Mouse (Mus musculus) telencephalon, adult 2 months (tissue): ENCODE measurements around the gene Myoz2.

ENCODE experiments used
- DNase-seq: peaks from one replicate; pipeline ENCODE4 v3.0.0-alpha.2; 2011; ENCODE audit warnings: low read depth, low spot score

The Myoz2 gene

GRCm38 (mm10) chr3:123034752-123035151, at the start of gene Myoz2:
Myoz2 (minus strand) TSS chr3:123035015.
- DNase-seq, result no peak

- DNase-seq, result no peak
Observed at GRCm38 (mm10) chr3:123081665-123082064, 46.9 kb upstream of the Myoz2 start.

- no peak for DNase-seq
Observed at GRCm38 (mm10) chr3:123080943-123081342, 46.1 kb upstream of the Myoz2 start.

- DNase-seq, result no peak
Observed at GRCm38 (mm10) chr3:123080017-123080725, 45.4 kb upstream of the Myoz2 start.

- DNase-seq, result no peak
Observed at GRCm38 (mm10) chr3:123075759-123076158, 40.9 kb upstream of the Myoz2 start.

GRCm38 (mm10) chr3:123075034-123075433, 40.2 kb upstream of the Myoz2 start:
- no peak for DNase-seq

GRCm38 (mm10) chr3:123073351-123073750, 38.5 kb upstream of the Myoz2 start:
- no peak for DNase-seq

GRCm38 (mm10) chr3:123072472-123072871, 37.7 kb upstream of the Myoz2 start:
- DNase-seq, result no peak

- no peak for DNase-seq
Observed at GRCm38 (mm10) chr3:123070996-123071395, 36.2 kb upstream of the Myoz2 start.

- DNase-seq, result no peak
Observed at GRCm38 (mm10) chr3:123066836-123067235, 32.0 kb upstream of the Myoz2 start.

- no peak for DNase-seq
Observed at GRCm38 (mm10) chr3:123065466-123065865, 30.7 kb upstream of the Myoz2 start.

- no peak for DNase-seq
Observed at GRCm38 (mm10) chr3:123064186-123064585, 29.4 kb upstream of the Myoz2 start.

GRCm38 (mm10) chr3:123061931-123062330, 27.1 kb upstream of the Myoz2 start:
- no peak for DNase-seq

- DNase-seq, result no peak
Observed at GRCm38 (mm10) chr3:123058832-123059231, 24.0 kb upstream of the Myoz2 start.

GRCm38 (mm10) chr3:123054178-123054577, 19.4 kb upstream of the Myoz2 start:
- DNase-seq, result no peak

- no peak for DNase-seq
Observed at GRCm38 (mm10) chr3:123053192-123053938, 18.6 kb upstream of the Myoz2 start.

GRCm38 (mm10) chr3:123042308-123042707, 7.5 kb upstream of the Myoz2 start:
- no peak for DNase-seq

- DNase-seq, result no peak
Observed at GRCm38 (mm10) chr3:123033804-123034203, 1.0 kb downstream of the Myoz2 start.

- DNase-seq, result no peak
Observed at GRCm38 (mm10) chr3:123025634-123026033, 9.2 kb downstream of the Myoz2 start.

GRCm38 (mm10) chr3:123024496-123025234, 10.2 kb downstream of the Myoz2 start:
- DNase-seq, result no peak

- no peak for DNase-seq
Observed at GRCm38 (mm10) chr3:123018792-123019191, 16.0 kb downstream of the Myoz2 start.

- no peak for DNase-seq
Observed at GRCm38 (mm10) chr3:123013476-123013875, 21.3 kb downstream of the Myoz2 start.
